ENCODE assay signal across 28 mouse cellular contexts in the genomic region with DNA sequence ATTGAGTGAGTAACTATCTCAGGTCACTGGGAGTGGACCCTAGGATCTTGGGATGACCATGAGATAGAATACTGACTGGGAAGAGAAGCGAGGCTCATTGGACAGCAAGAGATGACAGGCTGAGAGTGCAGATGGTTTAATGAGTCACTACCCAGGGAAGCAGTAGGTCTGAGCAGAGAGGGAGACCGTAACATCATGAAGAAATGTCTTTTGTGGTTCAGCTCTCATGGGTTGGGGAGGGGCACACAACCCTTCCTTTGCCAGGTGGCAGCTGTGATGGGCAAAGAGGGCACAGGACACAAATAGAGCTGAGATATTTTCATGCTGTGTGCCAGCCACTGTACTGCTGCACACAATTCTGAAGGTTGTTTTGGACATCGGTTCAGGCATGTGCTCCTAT.
DNase-seq lines count a peak whose midpoint lies in the region; ATAC-seq lines count a peak whose summit lies in the region.
"Had no signal": no experiment of that assay in that cellular context is flagged by ENCODE, and none has a peak within 500 bp of the region (broad histone marks: within the 10 kb centered on the region; RNA-seq: fewer than 3 reads in every experiment).

No protein-coding gene starts in this region.

- intact Hi-C loops in heart, postnatal 14 days (cut with DNase I): loop anchor here (10.0 kb wide), 1 partner anchor 166 kb away; no protein-coding TSS in a partner anchor

- no peaks in the 10 kb centered on the region for H3K27me3 ChIP-seq in neural tube, embryonic 15.5 days (replicated peaks)
- H3K27me3 ChIP-seq: CH12.LX; embryonic facial prominence, embryonic 13.5 days; hindbrain, embryonic 13.5 days; lung, embryonic 15.5 days; megakaryocyte, embryonic 14.5 days; neural tube, embryonic 13.5 days; stomach, embryonic 15.5 days had no signal

- H3K4me3 ChIP-seq in neural tube, embryonic 15.5 days (replicated peaks): no peak overlapping the region
- H3K4me3 ChIP-seq: embryonic facial prominence, embryonic 13.5 days; hindbrain, embryonic 13.5 days; limb, embryonic 13.5 days; lung, embryonic 15.5 days; megakaryocyte, embryonic 14.5 days; midbrain, embryonic 12.5 days; neural tube, embryonic 13.5 days; stomach, embryonic 15.5 days had no signal

- peak; percentile 72; the same call in 1 of the 2 replicates for ATAC-seq in cerebellum, adult (ENCODE audit: insufficient number of reproducible peaks, low FRiP score, low TSS enrichment)
- ATAC-seq in neural tube, embryonic 15.5 days (ENCODE audit: low FRiP score): no peak
- ATAC-seq: forebrain, embryonic 16.5 days; intestine, postnatal 0 days had no signal

- no peak overlapping the region for H3K4me2 ChIP-seq in neural tube, embryonic 15.5 days
- H3K4me2 ChIP-seq: embryonic facial prominence, embryonic 13.5 days; hindbrain, embryonic 13.5 days; limb, embryonic 13.5 days; liver, embryonic 11.5 days; lung, embryonic 15.5 days; midbrain, embryonic 12.5 days; neural tube, embryonic 13.5 days; stomach, embryonic 15.5 days had no signal

- DNase-seq in cerebellum, postnatal 4 days (ENCODE audit: low spot score in 2 of 2): no peak
- peak; percentile 68 for DNase-seq in cerebellum, adult 11 months
- DNase-seq in cerebellum, adult 9-10 months: peak; percentile 87
- DNase-seq in cerebellum, postnatal 36 days: peak; percentile 62 to 70
- no peak for DNase-seq in thymus, postnatal 4 days
- no peak for DNase-seq in heart, postnatal 14 days
- DNase-seq: adrenal gland, adult 8-10 months; gastrocnemius, postnatal 10 days; heart, postnatal 36 days; kidney, postnatal 25 days; lung, postnatal 36 days; retina, postnatal 1 day; right cerebral cortex, postnatal 25 days; thymus, postnatal 14 days had no signal

- no peaks in the 10 kb centered on the region; the same call in 1 of the 2 replicates for H3K9me3 ChIP-seq in neural tube, embryonic 15.5 days (replicated peaks)
- H3K9me3 ChIP-seq: embryonic facial prominence, embryonic 13.5 days; hindbrain, embryonic 13.5 days; limb, embryonic 13.5 days; lung, embryonic 15.5 days; midbrain, embryonic 12.5 days; neural tube, embryonic 13.5 days; stomach, embryonic 15.5 days had no signal

- WGBS in neural tube, embryonic 15.5 days: 85% methylated on average over 3 of the region's 3 CpGs

- peaks cover 8% of the 10 kb centered on the region; the same call in 1 of the 2 replicates for H3K4me1 ChIP-seq in neural tube, embryonic 15.5 days
- H3K4me1 ChIP-seq: limb, embryonic 13.5 days; lung, embryonic 15.5 days; megakaryocyte, embryonic 14.5 days; stomach, embryonic 15.5 days had no signal

- H3K36me3 ChIP-seq in neural tube, embryonic 15.5 days: no peaks in the 10 kb centered on the region
- H3K36me3 ChIP-seq: embryonic facial prominence, embryonic 13.5 days; hindbrain, embryonic 13.5 days; limb, embryonic 13.5 days; lung, embryonic 15.5 days; midbrain, embryonic 12.5 days; neural tube, embryonic 13.5 days; stomach, embryonic 15.5 days had no signal

- no peak overlapping the region for H3K27ac ChIP-seq in neural tube, embryonic 15.5 days (replicated peaks)
- H3K27ac ChIP-seq: embryonic facial prominence, embryonic 13.5 days; hindbrain, embryonic 13.5 days; limb, embryonic 13.5 days; lung, embryonic 15.5 days; midbrain, embryonic 12.5 days; neural tube, embryonic 13.5 days; stomach, embryonic 15.5 days had no signal

- H3K9ac ChIP-seq in neural tube, embryonic 15.5 days (replicated peaks): no peak overlapping the region
- H3K9ac ChIP-seq: embryonic facial prominence, embryonic 13.5 days; hindbrain, embryonic 13.5 days; limb, embryonic 13.5 days; lung, embryonic 15.5 days; midbrain, embryonic 12.5 days; neural tube, embryonic 13.5 days; stomach, embryonic 15.5 days had no signal

Comparison
In these comparisons a context has a peak if more than half of its experiments do, and no peak if none do; other contexts are left out.
1. DNase-seq: peak in cerebellum, adult 11 months (single experiment), cerebellum, adult 9-10 months (single experiment) and cerebellum, postnatal 36 days (2 of 2); none in cerebellum, postnatal 4 days (0 of 2), thymus, postnatal 4 days (single experiment) and heart, postnatal 14 days (0 of 2).